Comparison of ENCODE assay signal across 9 mouse cellular contexts in genomic region chr3:53334051-53334450, GRCm38 (mm10).
A peak's percentile ranks its signal among the peaks of the same experiment; 100 is the strongest.
DNase-seq lines count a peak whose midpoint lies in the region; ATAC-seq and TF ChIP-seq lines count a peak whose summit lies in the region.
"Had no signal": no experiment of that assay in that cellular context is flagged by ENCODE, and none has a peak within 500 bp of the region (broad histone marks: within the 10 kb centered on the region; RNA-seq: fewer than 3 reads in every experiment).

No protein-coding gene starts in this region.

- peak overlapping the region; percentile 17 for H3K4me3 ChIP-seq in kidney, embryonic 15.5 days (replicated peaks)
- H3K4me3 ChIP-seq in hindbrain, embryonic 14.5 days (replicated peaks; ENCODE audit: low read length), result no peak overlapping the region
- H3K4me3 ChIP-seq in neural tube, embryonic 13.5 days, result no peak overlapping the region
- no peak overlapping the region for H3K4me3 ChIP-seq in forebrain, postnatal 0 days (ENCODE audit: low read depth, low read length)

- H3K9me3 ChIP-seq in kidney, embryonic 15.5 days (replicated peaks), result no peaks in the 10 kb centered on the region
- H3K9me3 ChIP-seq in hindbrain, embryonic 14.5 days (ENCODE audit: control insufficient read depth, low read length), result no peaks in the 10 kb centered on the region
- H3K9me3 ChIP-seq in neural tube, embryonic 13.5 days, result no peaks in the 10 kb centered on the region
- H3K9me3 ChIP-seq in forebrain, postnatal 0 days (ENCODE audit: low read length), result no peaks in the 10 kb centered on the region

- WGBS in kidney, embryonic 15.5 days, result 55% methylated on average over 11 of the region's 11 CpGs
- WGBS in hindbrain, embryonic 14.5 days, result 56% methylated on average over 11 of the region's 11 CpGs
- 50% methylated on average over 11 of the region's 11 CpGs for WGBS in neural tube, embryonic 13.5 days
- 65% methylated on average over 11 of the region's 11 CpGs for WGBS in forebrain, postnatal 0 days

- no peaks in the 10 kb centered on the region for H3K27me3 ChIP-seq in kidney, embryonic 15.5 days
- no peaks in the 10 kb centered on the region for H3K27me3 ChIP-seq in hindbrain, embryonic 14.5 days (ENCODE audit: control insufficient read depth, insufficient read depth, low read length)
- no peaks in the 10 kb centered on the region for H3K27me3 ChIP-seq in neural tube, embryonic 13.5 days
- no peaks in the 10 kb centered on the region for H3K27me3 ChIP-seq in forebrain, postnatal 0 days (ENCODE audit: insufficient read depth, low read length)

- H3K4me2 ChIP-seq in kidney, embryonic 15.5 days, result peak overlapping the region; percentile 41
- H3K4me2 ChIP-seq in hindbrain, embryonic 14.5 days (replicated peaks), result peak overlapping the region; percentile 8; the same call in 1 of the 2 replicates
- peak overlapping the region; percentile 26 for H3K4me2 ChIP-seq in neural tube, embryonic 13.5 days
- no peak overlapping the region for H3K4me2 ChIP-seq in forebrain, postnatal 0 days (ENCODE audit: low read depth)

- H3K27ac ChIP-seq in kidney, embryonic 15.5 days, result no peak overlapping the region
- H3K27ac ChIP-seq in hindbrain, embryonic 14.5 days, result 0 out of 2 replicates have a peak overlapping the region, but pooled peaks have one; percentile 26
- H3K27ac ChIP-seq in neural tube, embryonic 13.5 days (replicated peaks), result no peak overlapping the region
- no peak overlapping the region for H3K27ac ChIP-seq in forebrain, postnatal 0 days (ENCODE audit: low read depth, low read length)
- H3K27ac ChIP-seq: liver, embryonic 14.5 days had no signal

- no peak overlapping the region for H3K9ac ChIP-seq in kidney, embryonic 15.5 days
- no peak overlapping the region for H3K9ac ChIP-seq in hindbrain, embryonic 14.5 days
- H3K9ac ChIP-seq in neural tube, embryonic 13.5 days, result no peak overlapping the region
- no peak overlapping the region for H3K9ac ChIP-seq in forebrain, postnatal 0 days
- H3K9ac ChIP-seq: liver, embryonic 14.5 days had no signal

- TF ChIP-seq CTCF in forebrain, postnatal 0 days (IDR thresholded peaks at IDR 0.05; ENCODE audit: low read depth), result no peak

- H3K36me3 ChIP-seq in kidney, embryonic 15.5 days, result no peaks in the 10 kb centered on the region
- H3K36me3 ChIP-seq in hindbrain, embryonic 14.5 days (replicated peaks; ENCODE audit: control insufficient read depth, insufficient read depth), result no peaks in the 10 kb centered on the region
- H3K36me3 ChIP-seq in neural tube, embryonic 13.5 days, result no peaks in the 10 kb centered on the region
- H3K36me3 ChIP-seq in forebrain, postnatal 0 days (ENCODE audit: insufficient read depth), result no peaks in the 10 kb centered on the region

- no peak for ATAC-seq in kidney, embryonic 15.5 days (replicated peaks; ENCODE audit: low FRiP score)
- ATAC-seq in hindbrain, embryonic 14.5 days (ENCODE audit: low FRiP score), result no peak
- no peak for ATAC-seq in neural tube, embryonic 13.5 days (ENCODE audit: low read depth)
- no peak for ATAC-seq in forebrain, postnatal 0 days

- 0 out of 2 replicates have a peak, but pooled peaks cover 2% of the 10 kb centered on the region for H3K4me1 ChIP-seq in kidney, embryonic 15.5 days
- H3K4me1 ChIP-seq in hindbrain, embryonic 14.5 days (replicated peaks; ENCODE audit: control insufficient read depth, insufficient read depth, low read length), result peaks cover 6% of the 10 kb centered on the region
- peaks cover 25% of the 10 kb centered on the region for H3K4me1 ChIP-seq in neural tube, embryonic 13.5 days (replicated peaks)
- H3K4me1 ChIP-seq in forebrain, postnatal 0 days (ENCODE audit: insufficient read depth), result no peaks in the 10 kb centered on the region

- DNase-seq in kidney, postnatal 10 days, result no peak
- peak; percentile 55 for DNase-seq in cerebellum, adult 9-10 months
- no peak for DNase-seq in hindbrain, embryonic 14.5 days (ENCODE audit: low spot score)
- DNase-seq in spleen, adult 18-20 months, result no peak
- no peak for DNase-seq in spleen, adult 12 weeks (ENCODE audit: low spot score)
- DNase-seq in forebrain, postnatal 0 days, result no peak
